Mouse (Mus musculus) heart, postnatal 0 days (tissue): Measurements from ENCODE around the gene Slc16a2.

Experiments
- CTCF ChIP-seq: IDR thresholded peaks from 2 replicates; pipeline ENCODE4 v1.5.1; 2016; ENCODE audit warnings: antibody characterized with exemption, control low read depth, low read depth
- EP300 ChIP-seq: IDR thresholded peaks from 2 replicates; pipeline ENCODE4 v1.6.1; 2016; ENCODE audit warnings: antibody characterized with exemption, low read depth

GRCm38 (mm10) chrX:103652048-103652447 is 169.7 kb downstream of the Slc16a2 start:
- TF ChIP-seq CTCF (no peak), EP300 (no peak)
